Mouse (Mus musculus): ENCODE data around the gene Zmynd19.
"Not testable (repeated sequence)": the region's sequence is repeated elsewhere in the genome, so short reads cannot be mapped to it uniquely, and the experiment has no call there.

Zmynd19 gene

DNA sequence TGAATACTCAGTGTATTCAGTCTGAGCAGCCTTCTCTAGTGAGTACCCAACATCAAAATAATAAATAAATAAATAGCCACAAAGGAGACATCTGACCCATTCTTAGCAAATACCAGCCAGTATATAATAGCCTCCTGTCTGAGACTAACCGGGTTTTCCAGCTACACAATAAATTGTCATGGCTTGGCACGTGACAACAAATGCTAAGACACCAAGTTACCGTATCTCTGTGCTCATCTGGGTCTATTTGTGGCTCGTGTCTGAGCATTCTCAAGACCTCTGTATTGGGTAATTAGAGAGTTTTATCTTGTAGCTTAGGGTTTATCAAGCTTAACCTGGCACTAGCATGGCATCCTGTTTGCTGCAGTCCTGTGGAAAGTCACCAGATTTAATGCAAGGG lies 7.5 kb upstream of the Zmynd19 start:
- DNase-seq (ENCODE audit: low spot score) = no peak

DNA sequence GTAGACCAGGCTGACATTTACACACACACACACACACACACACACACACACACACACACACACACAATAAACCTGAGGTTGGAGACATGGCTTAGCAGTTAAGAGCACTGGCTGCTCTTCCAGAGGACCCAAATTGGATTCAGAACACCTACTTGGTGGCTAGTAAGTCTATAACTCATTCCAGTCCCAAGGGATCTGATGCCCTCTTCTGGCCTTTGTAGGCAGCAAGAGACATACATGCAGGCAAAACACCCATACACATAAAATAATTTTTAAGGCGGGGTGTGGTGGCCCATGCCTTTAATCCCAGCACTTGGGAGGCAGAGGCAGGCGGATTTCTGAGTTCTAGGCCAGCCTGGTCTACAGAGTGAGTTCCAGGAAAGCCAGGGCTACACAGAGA lies 5.3 kb upstream of the Zmynd19 start:
- peak; percentile 40 for DNase-seq (ENCODE audit: low spot score)

DNA sequence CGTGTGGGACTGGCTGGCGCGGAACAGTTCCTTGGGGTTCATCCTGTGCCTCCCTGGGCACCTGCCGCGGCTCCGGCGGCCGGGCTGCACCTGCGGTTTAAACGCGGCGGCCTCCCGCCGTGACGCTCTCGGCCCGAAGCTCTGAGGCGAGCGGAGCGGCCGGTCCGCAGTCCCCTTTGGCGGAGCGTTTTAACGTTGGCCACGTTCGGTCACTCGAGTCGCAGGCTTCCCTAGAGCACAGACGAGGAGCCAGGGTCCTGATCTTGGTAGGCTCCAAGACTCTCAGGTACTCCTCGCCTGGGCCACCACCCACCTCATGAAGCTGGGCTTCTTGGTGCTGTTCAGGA lies 570 bp downstream of the Zmynd19 start:
- DNase-seq (ENCODE audit: low spot score) = peak; percentile 9

DNA sequence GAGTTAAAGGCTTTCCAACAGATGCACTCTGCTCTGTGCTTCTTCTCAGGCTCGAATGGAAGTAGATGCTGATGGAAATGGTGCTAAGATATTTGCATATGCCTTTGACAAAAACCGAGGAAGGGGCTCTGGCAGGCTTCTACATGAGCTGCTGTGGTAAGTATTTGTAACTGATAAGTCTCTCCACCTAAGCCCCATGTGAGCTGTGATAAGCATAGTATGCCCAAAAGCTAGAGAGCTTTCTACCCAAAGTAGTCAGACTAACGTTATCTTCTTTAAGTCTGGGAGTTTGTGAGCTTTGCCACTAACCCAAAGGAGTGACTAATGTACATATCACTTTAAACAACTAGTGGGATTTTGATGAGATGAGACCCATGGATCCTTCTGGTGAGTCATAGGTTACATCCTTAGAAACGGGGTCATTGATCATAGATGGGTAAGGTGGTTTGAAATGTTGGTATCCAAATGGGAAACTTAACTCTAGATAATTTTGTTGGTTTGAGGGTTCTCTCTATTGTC lies 3.0 kb downstream of the Zmynd19 start:
- DNase-seq (ENCODE audit: low spot score) = no peak

DNA sequence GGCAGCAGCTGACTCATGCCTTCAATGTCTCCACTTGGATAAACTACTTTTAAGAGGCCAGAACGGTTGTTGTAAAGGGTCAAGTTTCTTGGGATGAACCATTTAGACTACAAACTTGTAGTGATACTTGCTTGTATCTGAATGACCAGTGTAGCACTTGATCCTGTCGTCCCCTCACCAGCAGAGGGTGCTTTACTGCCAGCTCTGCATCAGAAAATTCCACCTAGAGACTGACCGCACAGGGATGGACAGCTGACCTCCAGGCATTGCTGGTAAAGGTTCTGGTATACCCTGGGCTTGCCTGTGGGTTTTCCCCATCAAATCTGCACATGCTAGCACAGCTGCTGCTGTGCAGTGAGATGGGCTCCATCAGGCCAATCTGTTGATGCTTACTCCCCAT lies 11.3 kb downstream of the Zmynd19 start:
- peak; percentile 65 for DNase-seq (ENCODE audit: low spot score)

DNA sequence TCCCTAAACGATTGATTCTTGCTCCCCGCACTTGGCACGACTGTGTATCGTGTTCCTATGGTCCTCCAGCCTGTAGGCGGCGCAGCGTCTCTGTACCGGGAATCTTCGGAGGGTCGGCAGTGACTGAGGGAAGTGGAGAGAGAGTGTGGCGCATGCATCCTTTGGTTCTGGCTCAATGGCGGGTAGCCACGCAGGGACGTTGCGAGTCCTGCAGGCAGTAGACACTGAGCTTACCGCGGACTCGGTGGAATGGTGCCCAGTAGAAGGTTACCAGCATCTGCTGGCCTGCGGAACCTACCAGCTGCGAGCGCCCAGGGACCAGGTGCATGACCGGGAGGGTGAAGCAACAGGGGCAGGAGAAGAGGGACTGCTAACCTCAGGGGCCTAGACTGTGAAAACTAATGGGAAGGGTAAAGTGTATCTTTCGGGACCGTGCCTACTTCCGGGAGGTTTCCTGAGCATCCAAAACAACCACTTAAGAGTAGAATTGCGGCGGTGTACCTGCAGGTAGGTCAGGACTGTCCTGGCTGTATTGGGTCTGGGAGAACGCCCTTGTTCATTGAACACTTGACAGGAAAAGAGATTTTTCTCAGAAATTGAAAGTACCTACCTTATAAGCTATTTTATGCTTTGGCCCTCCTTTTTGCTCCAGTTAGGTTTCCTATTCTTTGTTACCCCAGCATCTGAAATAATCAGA lies 12.9 kb downstream of the Zmynd19 start, which contains the start of gene Dph7:
TSS of gene Dph7 (plus strand) at position 97 of the 697 bp plus-strand sequence.
- DNase-seq (ENCODE audit: low spot score) = peak; percentile 96

DNA sequence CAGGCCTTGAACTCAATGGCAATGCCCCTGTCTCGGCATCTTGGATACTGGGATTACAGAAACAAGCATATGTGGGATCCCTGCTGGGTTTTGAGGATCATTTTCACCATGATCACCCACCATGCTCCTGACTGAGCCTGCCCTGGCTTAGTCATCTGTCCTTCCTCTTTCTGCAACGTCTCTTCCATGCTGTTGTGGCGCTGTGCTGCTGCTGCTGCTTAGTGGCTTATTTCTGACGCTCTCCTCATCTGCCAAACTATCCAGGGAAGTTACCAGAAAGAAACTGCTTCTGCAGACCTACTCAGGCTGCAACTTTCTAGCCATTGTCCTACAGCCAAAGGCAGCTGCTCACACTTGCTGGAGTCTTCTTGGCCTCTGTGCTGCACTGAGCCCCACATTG lies 20.8 kb downstream of the Zmynd19 start:
- DNase-seq (ENCODE audit: low spot score) = no peak

DNA sequence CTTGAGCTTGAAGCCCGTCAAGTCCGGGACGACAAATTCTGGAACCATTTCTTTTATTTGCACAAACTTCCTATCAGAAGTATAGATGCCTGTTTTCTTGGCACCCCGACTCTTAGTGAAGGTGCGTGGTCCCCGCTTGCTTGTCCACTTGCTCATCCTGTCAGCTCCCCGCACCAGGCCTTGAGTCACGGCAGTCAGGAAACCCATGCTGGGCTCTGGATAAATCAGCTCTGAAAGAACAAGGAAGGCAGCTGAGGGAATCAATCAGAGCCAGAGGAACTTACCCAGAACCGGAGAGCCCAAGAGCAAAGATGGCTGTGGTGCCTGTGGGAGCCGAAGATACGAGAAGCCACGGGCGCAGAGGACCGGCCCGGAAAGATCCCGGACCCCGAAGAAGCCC lies 24.9 kb downstream of the Zmynd19 start:
- DNase-seq (ENCODE audit: low spot score) = not testable (repeated sequence)

DNA sequence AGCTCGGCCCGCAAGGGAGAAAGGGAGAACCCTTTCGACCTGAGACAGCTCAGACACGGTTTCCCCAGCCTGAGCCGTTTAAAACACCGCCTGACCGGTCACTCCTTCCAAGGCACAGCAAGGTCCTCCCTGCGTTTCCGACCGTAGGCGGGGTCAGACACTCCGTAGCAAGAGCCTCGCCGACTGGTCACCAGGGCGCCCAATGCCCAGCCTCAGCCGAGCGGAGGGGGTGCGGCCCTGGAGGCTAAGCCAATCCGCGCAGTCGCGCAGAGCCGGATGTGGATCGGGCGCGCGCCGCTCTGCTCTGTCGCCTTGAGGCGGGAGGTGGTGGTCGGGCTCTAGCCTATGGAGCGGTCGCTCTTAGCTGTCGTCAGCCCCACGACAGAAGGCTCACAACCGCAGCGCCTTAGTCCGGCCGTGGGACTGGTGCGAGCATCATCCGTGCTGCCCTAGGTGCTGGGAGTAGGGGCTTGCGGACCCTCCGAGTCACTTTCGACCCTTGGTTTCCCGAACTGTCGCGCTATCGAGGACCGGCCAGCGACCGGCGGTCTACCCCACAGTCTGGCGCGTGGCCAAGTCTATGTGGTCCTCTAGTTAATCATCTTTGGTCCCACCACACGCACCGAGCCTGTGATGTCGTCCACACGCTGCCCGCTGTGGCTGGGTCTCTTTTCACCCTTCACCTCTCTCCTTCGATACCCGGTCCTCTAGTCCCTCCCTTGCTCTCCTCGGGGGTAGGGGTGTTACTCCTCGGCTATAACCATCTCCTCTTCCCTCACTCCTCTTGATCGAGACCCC lies 25.5 kb downstream of the Zmynd19 start, which contains the start of gene Mrpl41:
TSS of gene Mrpl41 (minus strand) at position 193 of the 798 bp plus-strand sequence.
- DNase-seq (ENCODE audit: low spot score) = peak; percentile 99

DNA sequence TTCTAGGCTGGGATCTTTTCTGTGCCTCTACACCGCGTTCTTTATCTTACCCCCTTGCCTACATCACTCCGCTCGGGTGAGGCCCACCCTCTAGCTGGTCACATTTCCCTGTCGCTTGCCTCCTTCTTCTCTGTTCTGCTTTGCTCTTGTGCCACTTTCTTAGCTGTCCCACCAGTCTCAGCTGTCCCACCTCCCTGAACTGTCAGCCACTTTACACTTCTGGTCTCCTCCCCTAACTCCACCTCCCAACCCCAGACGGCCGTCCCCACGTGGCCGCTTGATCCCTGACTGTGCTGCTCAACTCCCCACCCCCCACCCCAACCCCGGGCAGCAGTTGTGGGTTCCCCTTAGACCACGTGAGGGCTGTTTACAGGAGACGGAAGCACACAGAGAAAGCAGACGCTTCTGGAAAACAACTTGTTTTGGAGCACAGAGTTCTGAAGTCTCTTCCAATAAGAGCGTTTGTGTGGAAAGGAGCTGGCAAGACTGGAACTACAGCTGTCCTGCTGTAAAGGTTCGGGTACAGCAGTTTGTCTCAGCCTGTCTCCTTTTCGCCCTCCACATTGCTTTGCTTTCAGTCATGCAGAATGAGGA lies 26.2 kb downstream of the Zmynd19 start, which contains the start of gene Pnpla7:
TSS of gene Pnpla7 (plus strand) at position 330 of the 594 bp plus-strand sequence.
- DNase-seq (ENCODE audit: low spot score) = peak; percentile 87

DNA sequence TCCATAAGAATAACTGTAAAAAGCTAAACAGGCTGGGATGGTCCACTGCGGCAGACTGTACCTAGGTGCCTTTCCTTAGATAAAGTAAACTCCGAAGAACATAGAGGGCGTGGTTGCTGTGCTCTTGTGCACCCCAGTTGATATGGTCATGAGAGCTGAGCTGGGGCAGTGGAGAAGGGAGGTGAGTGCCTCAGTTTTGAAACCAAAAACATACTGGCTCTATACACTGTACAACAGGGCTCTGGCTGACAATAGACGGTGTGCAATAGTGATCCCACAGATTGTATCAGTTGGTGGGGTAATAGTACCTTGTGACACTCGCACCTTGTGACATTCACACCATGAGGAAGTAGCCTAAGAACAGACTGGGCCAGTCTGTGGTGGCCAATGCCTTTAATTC lies 27.4 kb downstream of the Zmynd19 start:
- no peak for DNase-seq (ENCODE audit: low spot score)

DNA sequence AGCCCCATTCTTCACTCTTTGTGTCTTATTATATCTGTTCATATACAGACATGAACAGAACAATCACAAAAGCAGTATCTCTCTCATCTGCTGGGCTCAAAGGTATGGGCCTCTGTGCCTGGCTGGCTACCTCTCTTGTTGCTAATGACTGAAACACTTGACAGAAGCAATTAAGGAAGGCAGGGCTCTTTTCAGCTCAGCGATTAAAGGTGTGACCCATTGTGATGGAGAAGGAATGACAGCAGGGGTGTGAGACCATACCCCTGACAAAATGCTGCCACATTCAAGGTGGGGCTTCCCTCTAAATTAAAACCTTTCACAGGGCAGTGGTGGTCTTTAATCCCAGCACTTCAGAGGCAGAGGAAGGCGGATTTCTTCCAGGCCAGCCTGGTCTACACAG lies 38.2 kb downstream of the Zmynd19 start:
- no peak for DNase-seq (ENCODE audit: low spot score)

DNA sequence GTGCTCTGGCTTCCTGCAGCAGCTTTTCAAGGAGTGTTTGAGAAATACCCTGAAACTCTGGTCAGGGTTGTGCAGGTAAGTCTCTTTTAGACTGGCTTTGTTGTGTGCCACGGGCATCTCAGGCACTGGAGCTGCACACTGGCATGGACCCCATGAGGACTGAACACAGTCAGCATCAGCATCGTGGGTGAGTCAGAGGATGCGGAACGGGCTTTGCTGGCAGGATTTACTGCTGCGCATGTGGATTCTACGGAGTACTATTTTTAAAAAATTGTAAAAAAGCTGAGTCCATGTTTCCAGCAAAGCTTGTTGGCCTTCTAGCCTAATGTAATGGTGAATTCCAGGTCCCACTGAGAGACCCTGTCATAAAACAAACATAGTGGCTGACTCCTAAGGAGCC lies 45.7 kb downstream of the Zmynd19 start:
- no peak for DNase-seq (ENCODE audit: low spot score)

DNA sequence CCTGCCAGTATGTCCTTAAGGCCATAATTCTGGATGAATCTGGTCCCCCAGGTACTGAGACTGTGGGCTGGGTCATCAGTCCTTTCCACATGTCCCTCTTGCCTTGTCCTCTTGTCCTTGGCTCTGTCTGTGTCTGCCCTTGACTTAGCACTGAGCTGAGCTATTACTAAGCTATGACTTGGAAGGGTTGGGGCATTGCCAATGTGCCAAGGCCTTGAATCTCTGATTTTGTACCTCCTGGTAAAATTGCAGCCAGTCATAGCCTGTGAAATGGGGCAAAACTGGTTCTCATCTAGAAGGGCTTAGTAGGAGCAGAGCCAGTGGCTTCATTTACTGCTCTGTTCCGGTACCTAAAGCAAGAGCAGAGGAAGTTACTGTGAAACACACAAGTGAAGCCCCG lies 46.9 kb downstream of the Zmynd19 start:
- DNase-seq (ENCODE audit: low spot score) = no peak

DNA sequence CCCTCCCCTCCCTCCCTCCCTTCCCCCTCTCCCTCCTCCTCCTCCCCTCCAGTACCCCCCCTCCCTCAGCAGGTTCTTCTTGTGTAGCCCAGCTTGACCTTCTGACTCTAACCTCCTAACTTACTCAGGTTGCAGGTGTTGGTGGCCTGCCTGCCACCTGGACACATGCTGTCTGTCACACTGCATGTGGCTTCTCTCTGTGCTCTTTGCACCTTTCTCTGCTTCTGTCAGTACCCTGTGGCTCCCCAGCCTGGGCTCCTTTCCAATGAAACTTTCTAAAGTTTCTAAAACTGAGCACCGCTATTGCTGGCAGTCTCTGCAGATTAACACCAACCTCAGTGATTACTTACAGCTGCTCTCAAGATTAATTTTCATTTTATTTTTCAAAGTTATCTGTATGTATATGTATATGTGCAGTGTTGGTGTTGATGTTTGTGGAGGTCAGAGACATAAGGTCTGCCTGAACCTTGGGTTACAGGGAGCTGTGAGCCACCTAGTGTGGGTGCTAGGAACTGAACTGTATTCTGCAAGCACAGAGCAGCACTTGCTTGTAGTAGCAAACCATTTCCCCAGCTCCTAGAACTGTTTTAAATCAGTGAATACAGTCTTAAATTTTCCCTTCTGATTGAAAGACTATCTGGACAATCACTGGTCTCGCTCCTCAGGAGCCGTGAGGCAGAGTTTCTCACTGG lies 51.1 kb downstream of the Zmynd19 start:
- DNase-seq (ENCODE audit: low spot score) = peak; percentile 66

DNA sequence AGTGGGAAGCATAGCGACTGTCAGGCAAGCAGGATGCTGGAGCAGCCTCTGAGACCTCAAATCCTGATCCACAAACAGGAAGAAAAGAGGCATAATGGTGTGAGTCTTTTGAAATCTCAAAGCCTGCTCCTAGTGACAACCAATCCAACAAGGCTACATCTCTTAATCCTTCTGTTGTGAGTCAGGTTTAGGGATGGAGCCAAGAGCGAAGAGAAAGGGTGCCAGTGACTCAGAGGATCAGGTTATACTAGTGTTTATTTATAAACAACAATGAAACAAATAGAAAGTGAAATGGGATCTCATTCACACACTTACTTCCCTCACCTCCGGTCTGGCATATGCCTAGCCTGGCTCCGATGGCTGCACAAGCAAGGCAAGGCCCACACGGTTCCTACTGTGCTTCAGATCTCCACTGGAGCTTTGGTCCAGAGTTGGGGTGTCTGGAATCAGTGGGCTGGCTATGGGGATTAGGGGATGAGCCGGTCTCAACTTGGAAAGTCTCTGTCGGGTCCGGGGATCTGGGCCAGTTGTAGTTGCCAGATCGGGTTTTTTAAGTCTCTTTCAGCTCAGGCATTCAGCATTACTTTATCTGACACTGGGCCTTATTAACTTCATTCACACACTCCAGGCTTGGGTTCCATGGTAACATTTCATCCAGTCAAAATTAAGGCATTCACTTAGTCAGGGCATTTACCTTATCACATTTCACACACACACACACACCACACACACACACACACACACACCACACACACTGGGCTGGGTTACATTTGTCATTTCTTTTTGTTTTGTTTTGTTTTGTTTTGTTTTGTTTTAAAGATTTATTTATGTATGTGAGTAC lies 54.6 kb downstream of the Zmynd19 start:
- no peak for DNase-seq (ENCODE audit: low spot score)

DNA sequence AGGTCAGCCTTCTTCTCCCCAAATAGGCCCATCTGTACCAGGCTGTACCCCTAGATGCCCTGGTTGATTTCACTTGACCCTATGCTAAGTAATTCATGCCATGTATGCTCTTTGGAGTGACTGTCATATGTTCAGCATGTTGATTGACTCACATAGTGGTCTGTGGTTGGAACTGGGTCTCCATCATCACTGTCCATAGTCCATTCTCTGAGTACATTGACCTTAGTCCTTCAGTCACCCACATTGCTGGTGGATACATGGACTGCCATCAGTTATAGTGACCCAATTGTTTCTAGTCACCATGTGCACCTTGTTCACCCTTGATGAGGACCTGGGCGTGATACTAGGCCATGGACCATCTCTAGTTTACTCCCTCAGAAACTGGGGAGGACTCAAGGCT lies 57.2 kb downstream of the Zmynd19 start:
- DNase-seq (ENCODE audit: low spot score) = no peak

DNA sequence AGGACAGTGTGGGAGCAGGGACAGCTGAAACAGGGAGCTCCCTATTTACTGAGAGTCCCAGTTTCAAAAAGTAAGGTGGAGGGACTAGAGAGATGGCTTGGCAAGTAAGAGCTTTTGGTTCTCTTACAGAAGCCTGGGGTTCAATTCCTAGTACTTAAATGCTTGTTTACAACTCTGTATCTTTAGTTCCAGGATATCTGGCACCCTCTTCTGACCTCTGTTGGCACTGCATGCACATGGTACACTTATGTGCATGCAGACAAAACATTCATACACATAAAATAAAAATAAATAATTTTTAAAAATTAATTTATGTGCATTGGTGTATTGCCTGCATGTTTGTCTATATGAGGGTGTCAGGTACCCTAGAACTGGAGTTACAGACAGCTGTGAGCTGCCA lies 58.7 kb downstream of the Zmynd19 start:
- DNase-seq (ENCODE audit: low spot score) = no peak
